Mouse (Mus musculus) MEL (cell line): ENCODE results near the gene March10. TPM values are rescaled to one million over a fixed set of nuclear protein-coding genes. Genes with fewer than 3 reads are reported as not detected.

Experiments used
- DNase-seq: peaks from one replicate; pipeline ENCODE4 v3.0.0; 2011; ENCODE audit warnings: low read depth, low spot score
- H3K27ac ChIP-seq: 2 replicates; pipeline ENCODE4 v1.5.1; 2012; ENCODE audit warnings: low read depth, mild to moderate bottlenecking, control low read depth, low read length, moderate library complexity; ENCODE audit not compliant: control insufficient read depth
- H3K27me3 ChIP-seq, 2 experiments: fragments of 150-350 bp in 1 of 2; sonication (generic) in 1 of 2; 2 replicates each; pipeline ENCODE4 v1.6.1; 2012; ENCODE audit warnings: low read length in 2 of 2, mild to moderate bottlenecking in 2 of 2, improper control_type of control experiment in 1 of 2, moderate library complexity in 1 of 2; ENCODE audit not compliant: insufficient read depth in 2 of 2, control insufficient read depth in 1 of 2
- H3K36me3 ChIP-seq, 2 experiments: 2 replicates each; pipeline ENCODE4 v1.6.1; 2012 to 2014; ENCODE audit warnings: low read length in 2 of 2, improper control_type of control experiment in 1 of 2, inconsistent platforms in 1 of 2, mild to moderate bottlenecking in 1 of 2; ENCODE audit not compliant: insufficient read depth in 2 of 2, control insufficient read depth in 1 of 2
- H3K4me1 ChIP-seq, 2 experiments: fragments of 150-350 bp in 1 of 2; sonication (generic) in 1 of 2; 2 replicates each; pipeline ENCODE4 v1.6.1; 2012; ENCODE audit warnings: low read length in 2 of 2, improper control_type of control experiment in 1 of 2, mild to moderate bottlenecking in 1 of 2; ENCODE audit not compliant: insufficient read depth in 2 of 2, control insufficient read depth in 1 of 2
- H3K4me3 ChIP-seq, 2 experiments: fragments of 150-350 bp in 1 of 2; sonication (generic) in 1 of 2; 2 replicates each; pipeline ENCODE4 v1.5.1; 2012; ENCODE audit warnings: low read depth in 2 of 2, low read length in 2 of 2, mild to moderate bottlenecking in 2 of 2, moderate library complexity in 2 of 2, control low read depth in 1 of 2, improper control_type of control experiment in 1 of 2; ENCODE audit not compliant: control insufficient read depth in 1 of 2, insufficient read depth in 1 of 2
- H3K79me2 ChIP-seq: 2 replicates; pipeline ENCODE4 v1.6.1; 2012; ENCODE audit warnings: mild to moderate bottlenecking, low read length, moderate library complexity; ENCODE audit not compliant: control insufficient read depth, poor library complexity, insufficient read depth
- H3K9ac ChIP-seq: 2 replicates; pipeline ENCODE4 v1.6.1; 2012; ENCODE audit warnings: low read depth, mild to moderate bottlenecking, control low read depth, low read length, moderate library complexity; ENCODE audit not compliant: control insufficient read depth, poor library complexity, severe bottlenecking
- H3K9me3 ChIP-seq: fragments of 150-350 bp; sonication (generic); replicated peaks from 2 replicates; pipeline ENCODE4 v1.6.1; 2012; ENCODE audit warnings: mild to moderate bottlenecking, low read length, improper control_type of control experiment, moderate library complexity; ENCODE audit not compliant: insufficient read depth
- CTCF ChIP-seq, 3 experiments: IDR thresholded peaks in 2 of 3; conservative IDR thresholded peaks in 1 of 3; 2 replicates each; pipeline ENCODE4 v1.5.1; 2011 to 2012; ENCODE audit warnings: low read length in 3 of 3, low read depth in 2 of 3, mild to moderate bottlenecking in 2 of 3, improper control_type of control experiment in 1 of 3, inconsistent platforms in 1 of 3, mixed read lengths in 1 of 3, moderate library complexity in 1 of 3; ENCODE audit not compliant: control insufficient read depth in 1 of 3, insufficient read depth in 1 of 3, poor library complexity in 1 of 3, severe bottlenecking in 1 of 3
- E2F4 ChIP-seq: IDR thresholded peaks from 2 replicates; pipeline ENCODE4 v1.6.1; 2011; ENCODE audit warnings: low read depth, low read length, improper control_type of control experiment, borderline replicate concordance
- ELF1 ChIP-seq: IDR thresholded peaks from 2 replicates; pipeline ENCODE4 v1.6.1; 2014; ENCODE audit warnings: low read depth, mild to moderate bottlenecking, inconsistent platforms, low read length, improper control_type of control experiment, moderate library complexity
- EP300 ChIP-seq, 2 experiments: IDR thresholded peaks; 2 replicates each; pipeline ENCODE4 v1.6.1; 2011; ENCODE audit warnings: improper control_type of control experiment in 2 of 2, low read length in 2 of 2, low read depth in 1 of 2, mild to moderate bottlenecking in 1 of 2
- ETS1 ChIP-seq: IDR thresholded peaks from 2 replicates; pipeline ENCODE4 v1.6.1; 2012; ENCODE audit warnings: low read depth, mild to moderate bottlenecking, inconsistent platforms, low read length, improper control_type of control experiment, moderate library complexity
- HCFC1 ChIP-seq: IDR thresholded peaks from 2 replicates; pipeline ENCODE4 v1.6.1; 2012; ENCODE audit warnings: low read depth, mild to moderate bottlenecking, inconsistent platforms, low read length, improper control_type of control experiment, moderate library complexity
- MAFK ChIP-seq: IDR thresholded peaks from 2 replicates; pipeline ENCODE4 v1.6.1; 2011; ENCODE audit warnings: low read depth, mild to moderate bottlenecking, low read length, improper control_type of control experiment, borderline replicate concordance
- MEF2A ChIP-seq: IDR thresholded peaks from 2 replicates; pipeline ENCODE4 v1.6.1; 2014; ENCODE audit warnings: low read depth, mild to moderate bottlenecking, inconsistent platforms, low read length, improper control_type of control experiment; ENCODE audit not compliant: poor library complexity, insufficient replicate concordance, severe bottlenecking; ENCODE audit errors: extremely low read depth
- MYC ChIP-seq: IDR thresholded peaks from 2 replicates; pipeline ENCODE4 v1.6.1; 2011; ENCODE audit warnings: low read depth, mild to moderate bottlenecking, low read length, improper control_type of control experiment, moderate library complexity
- NELFE ChIP-seq: IDR thresholded peaks from 2 replicates; pipeline ENCODE4 v1.6.1; 2011; ENCODE audit warnings: low read depth, low read length, improper control_type of control experiment
- NRF1 ChIP-seq: IDR thresholded peaks from 2 replicates; pipeline ENCODE4 v1.6.1; 2014; ENCODE audit warnings: low read depth, mild to moderate bottlenecking, inconsistent platforms, low read length, improper control_type of control experiment, moderate library complexity; ENCODE audit not compliant: poor library complexity, insufficient read depth, severe bottlenecking
- POLR2A ChIP-seq, 2 experiments: IDR thresholded peaks; 2 replicates each; pipeline ENCODE4 v1.6.1; 2011 to 2012; ENCODE audit warnings: low read length in 2 of 2, mild to moderate bottlenecking in 2 of 2, control low read depth in 1 of 2, improper control_type of control experiment in 1 of 2, low read depth in 1 of 2, moderate library complexity in 1 of 2; ENCODE audit not compliant: control insufficient read depth in 1 of 2, insufficient read depth in 1 of 2, poor library complexity in 1 of 2
- POLR2AphosphoS5 ChIP-seq: IDR thresholded peaks from 2 replicates; pipeline ENCODE4 v1.6.1; 2012; ENCODE audit warnings: low read depth, borderline replicate concordance, mild to moderate bottlenecking, inconsistent platforms, low read length, moderate library complexity, mixed read lengths
- RAD21 ChIP-seq: IDR thresholded peaks from 2 replicates; pipeline ENCODE4 v1.6.1; 2011; ENCODE audit warnings: mild to moderate bottlenecking, low read depth, low read length, improper control_type of control experiment
- SIN3A ChIP-seq: IDR thresholded peaks from 2 replicates; pipeline ENCODE4 v1.6.1; 2012; ENCODE audit warnings: low read length, improper control_type of control experiment, inconsistent platforms
- TAL1 ChIP-seq: IDR thresholded peaks from 2 replicates; pipeline ENCODE4 v1.6.1; 2012; ENCODE audit warnings: mild to moderate bottlenecking, inconsistent platforms, low read length, moderate library complexity, mixed read lengths
- TCF12 ChIP-seq: IDR thresholded peaks from 2 replicates; pipeline ENCODE4 v1.6.1; 2014; ENCODE audit warnings: low read depth, mild to moderate bottlenecking, inconsistent platforms, low read length, improper control_type of control experiment, moderate library complexity
- UBTF ChIP-seq: IDR thresholded peaks from 2 replicates; pipeline ENCODE4 v1.6.1; 2012; ENCODE audit warnings: low read depth, mild to moderate bottlenecking, inconsistent platforms, low read length, improper control_type of control experiment, moderate library complexity, borderline replicate concordance; ENCODE audit not compliant: insufficient read depth
- USF2 ChIP-seq, 2 experiments: IDR thresholded peaks; 2 replicates each; pipeline ENCODE4 v1.6.1; 2011 to 2012; ENCODE audit warnings: improper control_type of control experiment in 2 of 2, low read length in 2 of 2, borderline replicate concordance in 1 of 2, inconsistent platforms in 1 of 2, low read depth in 1 of 2, mild to moderate bottlenecking in 1 of 2; ENCODE audit not compliant: insufficient read depth in 1 of 2
- ZKSCAN1 ChIP-seq: IDR thresholded peaks from 2 replicates; pipeline ENCODE4 v1.6.1; 2012; ENCODE audit warnings: low read depth, mild to moderate bottlenecking, inconsistent platforms, low read length, improper control_type of control experiment, moderate library complexity
- polyA plus RNA-seq, 2 experiments: library from polyadenylated mRNA; stranded (reverse) in 1 of 2; unstranded in 1 of 2; fragments of >175 nt in 1 of 2; fragments of >200 nt in 1 of 2; gene quantifications; 2 replicates each; pipeline versions ENCODE4 v1.2.1 to v1.2.4; 2012; ENCODE audit warnings: low replicate concordance in 2 of 2, low read depth in 1 of 2; ENCODE audit not compliant: insufficient read length in 2 of 2, insufficient read depth in 1 of 2, missing spikeins in 1 of 2
- total RNA-seq: library from RNA; depleted of rRNA; stranded (reverse); fragments of 300-350 nt; gene quantifications from 2 replicates; pipeline ENCODE4 v1.2.3, GENCODE M21; 2012

March10 gene
- total and polyA plus RNA-seq, 3 experiments, result not detected

- Histone ChIP-seq H3K4me1 (peaks cover 11 to 33% of the 10 kb centered on the region in 2 experiments), H3K9me3 (no peaks in the 10 kb centered on the region), H3K27ac (no peak overlapping the region), H3K79me2 (no peaks in the 10 kb centered on the region), H3K4me3 (no peak overlapping the region), H3K36me3 (peaks cover 0 to 21% of the 10 kb centered on the region in 2 experiments; a peak in 2 of 4 replicates), H3K9ac (no peak overlapping the region), H3K27me3 (no peaks in the 10 kb centered on the region; a peak in 2 of 4 replicates)
- no peak for DNase-seq
- TF ChIP-seq ELF1 (no peak), MAFK (no peak), MYC (no peak), USF2 (IDR thresholded peaks at IDR 0.05; ENCODE audit: borderline replicate concordance in 1 of 2, insufficient read depth in 1 of 2, low read depth in 1 of 2, low read length in 2 of 2) (no peak), ZKSCAN1 (no peak), HCFC1 (no peak), RAD21 (no peak), E2F4 (no peak), CTCF (IDR thresholded peaks at IDR 0.05 in 2 of 3, conservative IDR thresholded peaks at IDR 0.05 in 1 of 3; ENCODE audit: control insufficient read depth in 1 of 3, insufficient read depth in 1 of 3, low read depth in 2 of 3, low read length in 3 of 3, poor library complexity in 1 of 3, severe bottlenecking in 1 of 3) (no peak), UBTF (no peak), TAL1 (no peak), SIN3A (no peak), POLR2A (IDR thresholded peaks at IDR 0.05; ENCODE audit: control insufficient read depth in 1 of 2, insufficient read depth in 1 of 2, low read depth in 1 of 2, low read length in 2 of 2, poor library complexity in 1 of 2) (no peak), EP300 (IDR thresholded peaks at IDR 0.05; ENCODE audit: low read depth in 1 of 2, low read length in 2 of 2) (no peak), MEF2A (no peak), POLR2AphosphoS5 (no peak), TCF12 (no peak), NRF1 (no peak), ETS1 (no peak), NELFE (no peak)
Observed at GRCm38 (mm10) chr11:105363598-105364385, 92.7 kb downstream of the March10 start.
